Mouse (Mus musculus) induced T-regulatory cell, adult 2 months (primary cell): ENCODE results near the gene Ell.
A peak's percentile ranks its signal among the peaks of the same experiment; 100 is the strongest.

Experiments used
- DNase-seq: peaks from one replicate; pipeline ENCODE4 v3.0.0-alpha.2; 2012; ENCODE audit warnings: low read depth

Ell gene

DNA sequence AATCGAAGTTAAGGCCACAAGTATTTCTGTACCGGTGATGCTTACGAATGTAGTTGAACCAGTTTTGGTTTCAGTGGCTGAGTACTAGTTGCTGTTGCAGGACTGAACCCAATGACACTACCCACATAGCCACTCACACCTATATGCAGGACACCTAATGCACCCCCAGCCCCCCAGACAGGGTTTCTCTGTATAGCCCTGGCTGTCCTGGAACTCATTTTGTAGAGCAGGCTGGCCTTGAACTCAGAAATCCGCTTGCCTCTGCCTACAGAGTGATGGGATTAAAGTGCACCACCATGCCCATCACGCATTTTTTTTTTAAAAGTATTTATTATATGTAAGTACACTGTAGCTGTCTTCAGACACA, 32.2 kb upstream of the Ell start:
- DNase-seq: no peak

DNA sequence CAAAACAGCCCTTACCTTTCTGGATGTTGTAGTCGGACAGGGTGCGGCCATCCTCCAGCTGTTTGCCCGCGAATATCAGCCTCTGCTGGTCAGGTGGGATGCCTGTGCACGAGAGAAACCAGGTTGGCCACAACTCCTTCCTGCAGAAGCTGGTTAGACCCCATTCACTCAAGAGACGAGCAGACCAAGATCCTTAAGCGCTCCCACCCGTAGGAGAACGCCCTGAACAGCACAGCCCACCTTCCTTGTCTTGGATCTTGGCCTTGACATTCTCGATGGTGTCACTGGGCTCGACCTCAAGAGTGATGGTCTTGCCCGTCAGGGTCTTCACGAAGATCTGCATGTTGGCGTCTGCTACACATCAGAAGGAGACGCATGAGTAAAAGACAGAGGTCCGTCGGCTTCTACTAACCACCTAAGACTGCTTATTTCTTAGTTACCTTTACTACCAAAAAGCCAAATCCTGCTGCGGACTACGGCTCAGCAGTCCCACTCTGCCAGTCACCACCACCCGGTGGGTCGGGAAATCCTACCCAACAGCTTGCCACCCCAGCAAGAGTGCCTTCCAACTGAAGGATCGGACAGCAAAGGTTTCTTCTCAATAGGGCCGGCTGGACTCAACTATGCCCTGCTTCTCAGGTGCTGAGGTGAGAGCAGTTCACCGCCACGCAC, 29.8 kb upstream of the Ell start:
- DNase-seq: peak; percentile 42

GRCm38 (mm10) chr8:70510228-70510915, 28.9 kb upstream of the Ell start, which contains the start of gene Uba52:
Uba52 (minus strand) TSS chr8:70510801.
- peak; percentile 99 for DNase-seq

GRCm38 (mm10) chr8:70511174-70511573, 28.1 kb upstream of the Ell start:
- DNase-seq: peak; percentile 40

GRCm38 (mm10) chr8:70511770-70512169, 27.5 kb upstream of the Ell start:
- no peak for DNase-seq

DNA sequence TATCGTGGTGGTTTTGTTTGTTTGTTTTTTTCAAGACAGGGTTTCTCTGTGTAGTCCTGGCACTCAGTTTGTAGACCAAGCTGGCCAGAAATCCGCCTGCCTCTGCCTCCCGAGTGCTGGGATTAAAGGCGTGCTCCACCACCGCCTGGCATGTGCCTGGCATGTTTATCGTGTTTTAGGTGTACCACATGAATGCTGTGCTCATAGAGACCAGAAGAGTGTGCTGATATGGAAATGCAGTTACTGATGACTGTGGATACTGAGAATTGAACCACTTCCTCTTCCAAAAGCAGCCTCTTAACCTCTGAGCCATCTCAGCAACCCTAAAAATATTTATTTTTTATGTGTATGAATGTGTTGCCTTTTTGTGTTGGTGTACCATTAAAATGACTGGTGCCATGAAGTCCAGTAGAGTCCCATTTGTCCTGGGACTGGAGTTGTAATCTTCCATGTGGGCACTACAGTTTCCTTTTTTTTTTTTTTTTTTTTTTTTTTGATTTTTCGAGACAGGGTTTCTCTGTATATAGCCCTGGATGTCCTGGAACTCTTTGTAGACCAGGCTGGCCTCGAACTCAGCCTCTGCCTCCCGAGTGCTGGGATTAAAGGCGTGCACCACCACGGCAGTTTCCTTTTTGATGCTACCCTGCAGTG, 26.9 kb upstream of the Ell start:
- DNase-seq: peak; percentile 61

GRCm38 (mm10) chr8:70513441-70513840, 25.8 kb upstream of the Ell start:
- DNase-seq: no peak

GRCm38 (mm10) chr8:70517940-70518643, 21.2 kb upstream of the Ell start:
- no peak for DNase-seq

DNA sequence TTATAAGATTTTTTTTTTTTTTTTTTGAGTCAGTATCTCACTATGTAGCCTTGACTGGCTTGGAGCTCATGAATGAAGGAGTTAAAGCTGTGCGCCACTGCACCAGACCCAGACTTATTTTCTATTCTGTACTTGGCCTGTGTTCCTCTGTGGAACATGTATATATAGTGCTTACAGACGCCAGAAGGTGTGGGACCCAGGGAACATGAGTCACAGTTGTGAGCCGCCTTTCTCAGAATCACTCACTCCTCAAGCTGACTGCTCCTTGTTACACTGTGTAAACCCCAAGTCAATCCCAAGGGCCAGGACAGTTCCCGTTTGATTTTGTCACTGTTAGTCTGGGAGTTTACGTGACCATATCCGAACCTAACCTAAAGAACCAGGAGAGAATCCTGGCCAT, 20.2 kb upstream of the Ell start:
- no peak for DNase-seq

- DNase-seq: no peak
Measured at GRCm38 (mm10) chr8:70519606-70520005, 19.7 kb upstream of the Ell start.

- peak; percentile 99 for DNase-seq
Measured at GRCm38 (mm10) chr8:70522592-70523403, 16.5 kb upstream of the Ell start.

DNA sequence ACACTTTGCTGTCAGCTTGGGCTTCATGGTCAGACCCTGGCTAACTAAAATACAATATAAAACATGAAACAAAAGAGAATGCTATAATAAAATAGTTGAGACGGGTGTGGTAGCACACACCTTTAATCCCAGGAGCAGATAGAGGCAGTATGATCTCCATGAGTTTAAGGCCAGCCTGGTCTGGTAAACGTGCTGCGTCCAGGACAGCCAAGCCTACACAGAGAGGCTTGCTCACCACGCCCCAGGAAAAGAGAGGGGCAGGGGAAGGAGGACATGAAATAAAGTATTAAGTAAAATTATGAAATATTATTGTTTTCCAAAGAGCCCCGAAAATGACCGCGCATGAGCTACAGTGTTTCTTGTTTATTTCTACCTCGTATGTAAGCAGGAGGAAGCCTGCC, 12.1 kb upstream of the Ell start:
- no peak for DNase-seq

GRCm38 (mm10) chr8:70527512-70528181, 11.6 kb upstream of the Ell start, which contains the start of the genes Fkbp8 and Kxd1:
Fkbp8 (plus strand) TSS chr8:70527724.
Kxd1 (minus strand) TSS chr8:70527956.
- DNase-seq: peak; percentile 97

DNA sequence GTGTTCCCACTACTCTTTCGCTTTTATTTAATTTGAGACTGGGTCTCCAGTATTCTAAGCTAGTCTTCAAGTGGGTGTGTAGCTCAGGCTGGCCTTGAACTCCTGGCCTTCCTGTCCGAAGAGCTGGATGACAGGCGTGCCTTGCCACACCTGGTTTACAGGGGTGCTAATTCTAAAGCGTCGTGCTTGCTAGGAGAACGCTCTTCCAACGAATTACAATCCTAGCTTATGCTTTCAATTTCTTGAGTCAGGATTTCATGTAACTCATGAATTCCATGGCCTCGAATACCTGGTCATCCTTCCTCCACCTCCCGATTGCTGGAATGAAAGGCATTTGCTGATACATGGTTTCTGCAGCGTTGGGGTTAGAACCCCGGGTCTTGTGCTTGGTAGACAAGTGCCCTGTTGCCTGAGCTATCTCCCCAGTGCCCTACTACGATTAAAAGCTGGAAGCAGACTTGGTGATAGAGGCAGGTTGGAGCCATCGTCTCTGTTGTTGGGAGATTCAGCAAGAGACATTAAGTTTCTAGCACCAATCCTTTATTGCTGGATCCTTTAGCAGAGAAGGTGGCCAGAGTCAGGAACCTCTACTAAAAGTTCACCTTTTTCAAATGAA, 11.0 kb upstream of the Ell start:
- no peak for DNase-seq

DNA sequence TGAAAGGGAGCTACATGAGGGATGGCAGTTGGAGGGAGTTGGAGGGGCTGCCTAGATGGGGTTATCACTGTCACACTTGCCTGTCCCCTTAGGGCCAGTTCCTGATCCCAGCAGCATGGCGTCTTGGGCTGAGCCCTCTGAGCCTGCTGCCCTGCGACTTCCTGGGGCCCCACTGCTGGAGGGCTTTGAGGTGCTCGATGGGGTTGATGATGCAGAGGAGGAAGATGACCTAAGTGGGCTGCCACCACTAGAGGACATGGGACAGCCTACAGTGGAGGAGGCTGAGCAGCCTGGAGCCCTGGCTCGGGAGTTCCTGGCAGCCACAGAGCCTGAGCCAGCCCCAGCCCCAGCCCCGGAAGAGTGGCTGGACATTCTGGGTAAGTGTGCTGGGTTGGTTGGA, 10.0 kb upstream of the Ell start:
- DNase-seq: no peak

- DNase-seq: no peak
Measured at GRCm38 (mm10) chr8:70529741-70530161, 9.5 kb upstream of the Ell start.

DNA sequence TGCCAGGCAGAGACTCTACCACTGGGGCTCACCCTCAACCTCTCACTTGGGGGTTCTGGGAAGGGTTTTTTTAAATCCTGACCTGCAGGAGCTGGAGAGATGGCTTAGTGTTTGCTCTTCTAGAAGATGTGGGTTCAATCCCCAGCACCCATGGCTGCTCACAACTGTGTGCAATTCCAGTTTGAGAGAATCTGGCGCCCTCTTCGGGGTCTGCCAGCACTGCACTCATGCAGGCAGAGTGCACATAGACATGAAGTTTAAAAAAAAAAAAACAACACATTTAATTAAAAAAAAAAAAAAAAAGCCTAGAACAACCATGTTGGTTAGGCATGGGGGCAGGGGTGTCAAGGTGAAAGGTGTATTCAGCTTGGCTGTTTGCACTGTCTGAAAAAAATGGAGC, 8.9 kb upstream of the Ell start:
- no peak for DNase-seq

- no peak for DNase-seq
Measured at GRCm38 (mm10) chr8:70534281-70534680, 5.0 kb upstream of the Ell start.

- no peak for DNase-seq
Measured at GRCm38 (mm10) chr8:70535221-70535620, 4.0 kb upstream of the Ell start.

- no peak for DNase-seq
Measured at GRCm38 (mm10) chr8:70535701-70536100, 3.6 kb upstream of the Ell start.
